Mouse (Mus musculus) liver, embryonic 16.5 days (tissue): ENCODE measurements around the gene Gm13101. TPM values are rescaled to one million over a fixed set of nuclear protein-coding genes. Genes with fewer than 3 reads are reported as not detected.
"Not testable (repeated sequence)": the region's sequence is repeated elsewhere in the genome, so short reads cannot be mapped to it uniquely, and the experiment has no call there.

ENCODE experiments used
- ATAC-seq: fragments of 200-750 bp; cut with Nextera tagmentation; 2 replicates; pipeline ENCODE4 v1.8.0; 2017; ENCODE audit warnings: low read depth, mild to moderate bottlenecking, moderate number of reproducible peaks, moderate library complexity
- H3K27ac ChIP-seq: fragments of 300-500 bp; sonication (generic); 2 replicates; pipeline ENCODE4 v1.5.1; 2014; ENCODE audit warnings: mild to moderate bottlenecking, low read length
- H3K27me3 ChIP-seq: fragments of 300-500 bp; sonication (generic); 2 replicates; pipeline ENCODE4 v1.6.1; 2014; ENCODE audit warnings: low read depth, low read length, mixed read lengths; ENCODE audit not compliant: control insufficient read depth, insufficient read depth
- H3K36me3 ChIP-seq: fragments of 300-500 bp; sonication (generic); 2 replicates; pipeline ENCODE4 v1.6.1; 2014; ENCODE audit warnings: mild to moderate bottlenecking; ENCODE audit not compliant: control insufficient read depth, insufficient read depth
- H3K4me1 ChIP-seq: fragments of 300-500 bp; sonication (generic); 2 replicates; pipeline ENCODE4 v1.6.1; 2014; ENCODE audit warnings: low read depth, low read length, mixed read lengths; ENCODE audit not compliant: control insufficient read depth
- H3K4me2 ChIP-seq: fragments of 300-500 bp; sonication (generic); 2 replicates; pipeline ENCODE4 v1.6.1; 2014; ENCODE audit warnings: low read depth, low read length, mixed read lengths
- H3K4me3 ChIP-seq: fragments of 300-500 bp; sonication (generic); 2 replicates; pipeline ENCODE4 v1.5.1; 2014; ENCODE audit warnings: low read depth, mild to moderate bottlenecking, low read length
- H3K9ac ChIP-seq: fragments of 300-500 bp; sonication (generic); 2 replicates; pipeline ENCODE4 v1.6.1; 2014; ENCODE audit warnings: low read depth, low read length
- H3K9me3 ChIP-seq: fragments of 300-500 bp; sonication (generic); replicated peaks from 2 replicates; pipeline ENCODE4 v1.6.1; 2016; ENCODE audit warnings: low read length; ENCODE audit not compliant: control insufficient read depth
- WGBS: fragments of 180-500 bp; shearing (Covaris S2); extraction: QIAGEN DNeasy Blood & Tissue Kit; methylation state at CpG from one replicate; pipeline ENCODE4 v1.1.7; 2014; ENCODE audit not compliant: insufficient replicate concordance; 5-methylcytosine and 5-hydroxymethylcytosine counted together
- polyA plus RNA-seq: library from polyadenylated mRNA; unstranded; fragments of >200 nt; fragmentation: Nextera tagmentation; extraction: Ambion mirVana; gene quantifications from 2 replicates; pipeline ENCODE4 v1.2.1, GENCODE M21; 2015

Gene Gm13101
- not detected in 2 replicates for polyA plus RNA-seq

DNA sequence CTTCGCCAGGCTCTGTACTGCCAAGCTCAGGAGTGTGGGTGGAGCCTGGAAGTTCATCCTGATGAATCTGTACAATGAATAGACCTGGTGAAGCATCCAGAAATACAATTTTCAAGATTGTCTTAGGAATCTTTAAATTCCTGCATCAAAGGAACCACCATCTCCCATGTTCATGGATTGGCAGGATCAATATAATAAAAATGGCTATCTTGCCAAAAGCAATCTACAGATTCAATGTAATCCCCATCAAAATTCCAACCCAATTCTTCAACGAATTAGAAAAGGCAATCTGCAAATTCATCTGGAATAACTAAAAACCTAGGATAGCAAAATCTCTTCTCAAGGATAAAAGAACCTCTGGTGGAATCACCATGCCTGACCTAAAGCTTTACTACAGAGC lies at the start of gene Gm13101:
Gm13101 (minus strand) TSS at position 101 of the 400 bp plus-strand sequence.
- not testable (repeated sequence) for ATAC-seq, H3K36me3 ChIP-seq, H3K4me3 ChIP-seq, H3K27ac ChIP-seq, H3K4me1 ChIP-seq, H3K4me2 ChIP-seq, H3K27me3 ChIP-seq, H3K9me3 ChIP-seq, H3K9ac ChIP-seq
- WGBS = 22% methylated on average over 2 of the region's 2 CpGs

DNA sequence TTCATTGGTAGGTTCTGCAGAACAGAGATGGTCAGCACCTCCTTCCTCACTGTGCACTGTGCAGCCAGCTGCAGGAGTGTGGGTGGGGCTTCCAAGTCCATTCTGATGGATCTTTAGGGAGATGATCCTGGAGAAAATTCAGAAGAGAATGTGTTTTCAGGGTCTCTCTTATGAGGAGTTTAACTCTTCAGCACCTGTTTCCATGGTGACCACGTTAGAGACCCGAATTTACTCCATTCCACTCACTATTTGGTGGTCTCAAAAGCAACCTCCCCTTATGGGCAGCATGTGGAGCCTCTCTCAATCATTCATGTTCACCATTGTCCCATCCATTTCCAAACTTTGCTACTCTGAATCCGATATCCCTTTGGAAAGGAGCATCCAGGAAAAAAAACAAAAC lies 27.5 kb upstream of the Gm13101 start, which contains the start of gene Pramef17:
Pramef17 (minus strand) TSS at position 101 of the 400 bp plus-strand sequence.
- not testable (repeated sequence) for H3K4me3 ChIP-seq, H3K9ac ChIP-seq, H3K36me3 ChIP-seq, H3K27me3 ChIP-seq, H3K4me2 ChIP-seq, ATAC-seq, H3K9me3 ChIP-seq, H3K27ac ChIP-seq, H3K4me1 ChIP-seq
- WGBS = 27% methylated on average over 3 of the region's 3 CpGs

DNA sequence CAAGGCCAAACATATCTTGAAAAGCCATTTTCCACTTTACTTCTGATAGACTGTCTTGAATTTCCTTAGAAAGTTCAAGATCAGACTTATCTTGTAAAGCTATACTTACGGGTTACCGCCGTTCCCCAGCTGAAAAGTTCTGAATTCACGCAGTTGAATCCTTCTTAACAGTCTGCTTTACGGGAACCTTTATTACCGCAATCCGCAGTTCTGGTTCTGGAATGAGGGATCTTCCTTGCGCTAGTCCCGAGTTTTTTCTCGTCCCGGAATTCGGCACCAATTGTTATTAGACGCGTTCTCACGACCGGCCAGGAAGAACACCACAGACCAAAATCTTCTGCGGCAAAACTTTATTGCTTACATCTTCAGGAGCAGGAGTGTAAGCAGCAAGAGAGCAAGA lies 21.4 kb upstream of the Gm13101 start:
- ATAC-seq = not testable (repeated sequence)

DNA sequence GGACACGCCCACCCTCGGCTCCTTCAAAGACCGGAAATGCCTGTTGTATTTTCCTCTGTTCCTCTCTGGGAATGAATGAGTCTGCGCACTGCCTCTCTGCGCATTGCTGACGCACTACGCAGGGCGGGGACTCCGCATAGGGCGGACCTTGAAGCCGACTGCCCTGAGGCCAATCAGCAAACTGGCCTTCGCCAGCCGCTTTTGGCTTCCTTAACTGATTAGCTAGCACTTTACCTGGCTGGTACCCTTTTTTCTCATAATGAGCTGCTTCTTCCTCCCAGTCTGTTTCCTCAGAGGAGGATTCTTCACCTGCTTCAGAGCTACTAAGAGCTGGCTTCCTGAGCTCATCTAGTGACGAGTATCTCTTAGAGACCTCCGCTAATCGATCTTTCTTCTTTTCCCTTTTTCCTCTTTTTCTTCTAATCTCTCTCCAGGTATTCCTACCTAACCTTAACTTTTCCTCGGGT lies 20.8 kb upstream of the Gm13101 start:
- H3K4me1 ChIP-seq, H3K36me3 ChIP-seq, H3K4me2 ChIP-seq, H3K27me3 ChIP-seq, H3K27ac ChIP-seq, ATAC-seq, H3K9me3 ChIP-seq, H3K9ac ChIP-seq, H3K4me3 ChIP-seq: not testable (repeated sequence)
- 81% methylated on average over 8 of the region's 17 CpGs for WGBS

More for the DNA sequence above, 21.4 kb upstream of the Gm13101 start:
- not testable (repeated sequence) for H3K9me3 ChIP-seq, H3K4me3 ChIP-seq, H3K36me3 ChIP-seq, H3K27me3 ChIP-seq, H3K9ac ChIP-seq, H3K4me1 ChIP-seq, H3K27ac ChIP-seq, H3K4me2 ChIP-seq
- WGBS = 87% methylated on average over 11 of the region's 17 CpGs

DNA sequence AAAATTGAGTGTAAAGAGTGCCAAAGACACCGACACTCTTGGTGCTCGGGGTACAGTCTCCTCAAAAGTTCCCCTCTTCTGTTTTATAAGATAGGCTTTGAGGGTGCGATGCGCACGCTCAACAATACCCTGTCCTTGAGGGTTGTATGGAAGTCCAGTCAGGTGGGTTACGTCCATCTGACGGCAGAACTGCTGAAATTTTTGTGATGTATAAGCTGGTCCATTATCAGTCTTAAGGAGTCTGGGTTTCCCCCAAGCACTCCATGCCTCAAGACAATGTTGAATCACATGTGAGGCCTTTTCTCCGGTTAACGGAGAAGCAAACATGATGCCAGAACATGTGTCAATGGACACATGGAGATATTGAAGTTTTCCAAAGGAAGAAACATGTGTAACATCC lies 19.0 kb upstream of the Gm13101 start:
- not testable (repeated sequence) for H3K9ac ChIP-seq, H3K9me3 ChIP-seq, H3K36me3 ChIP-seq, H3K4me3 ChIP-seq, H3K27me3 ChIP-seq, H3K4me2 ChIP-seq, H3K27ac ChIP-seq, ATAC-seq, H3K4me1 ChIP-seq
- WGBS = 91% methylated on average over 2 of the region's 9 CpGs

DNA sequence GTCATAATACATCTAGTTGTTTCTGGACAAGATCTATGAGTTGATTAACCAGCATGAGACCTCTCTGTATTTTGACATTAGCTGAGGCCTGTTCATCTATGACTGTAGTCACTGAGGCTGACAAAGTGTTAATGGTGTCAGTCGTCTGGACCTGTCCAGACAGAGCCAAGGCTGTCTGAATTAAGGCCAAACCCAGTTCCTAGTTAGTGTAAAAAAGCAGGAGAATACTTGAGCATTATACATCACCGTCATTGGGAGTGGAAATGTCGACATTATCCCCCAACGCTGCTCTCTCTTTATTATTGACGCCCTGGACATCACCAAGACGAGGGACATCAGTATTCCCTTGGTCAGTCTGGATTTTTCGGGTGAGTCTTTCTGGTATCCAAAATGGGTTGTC lies 18.4 kb upstream of the Gm13101 start:
- H3K4me2 ChIP-seq, H3K9ac ChIP-seq, H3K4me3 ChIP-seq, ATAC-seq, H3K9me3 ChIP-seq, H3K27ac ChIP-seq, H3K4me1 ChIP-seq, H3K27me3 ChIP-seq, H3K36me3 ChIP-seq: not testable (repeated sequence)
- no CpG with 5 or more reads among the region's 7 CpGs for WGBS

DNA sequence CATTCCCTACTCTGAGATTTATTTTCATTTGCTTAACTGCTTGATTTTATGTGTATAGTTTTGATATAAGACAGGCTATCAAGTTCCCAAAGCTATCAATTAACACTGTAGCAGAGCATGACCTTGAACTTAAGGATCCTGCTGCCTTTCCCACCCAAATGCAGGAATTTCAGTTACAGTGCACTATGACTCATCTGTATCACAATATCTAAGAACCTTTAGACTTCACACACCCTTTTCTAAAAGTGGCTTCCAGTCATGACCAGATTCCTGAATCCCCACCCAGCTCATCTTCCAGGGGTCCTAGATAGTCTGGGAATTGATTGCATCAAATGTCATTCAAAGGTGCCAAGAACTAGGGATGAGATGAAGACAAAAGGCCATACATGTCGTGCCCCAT lies 16.7 kb upstream of the Gm13101 start:
- H3K4me1 ChIP-seq, H3K9ac ChIP-seq: not testable (repeated sequence)
- no CpG with 5 or more reads among the region's 1 CpGs for WGBS

DNA sequence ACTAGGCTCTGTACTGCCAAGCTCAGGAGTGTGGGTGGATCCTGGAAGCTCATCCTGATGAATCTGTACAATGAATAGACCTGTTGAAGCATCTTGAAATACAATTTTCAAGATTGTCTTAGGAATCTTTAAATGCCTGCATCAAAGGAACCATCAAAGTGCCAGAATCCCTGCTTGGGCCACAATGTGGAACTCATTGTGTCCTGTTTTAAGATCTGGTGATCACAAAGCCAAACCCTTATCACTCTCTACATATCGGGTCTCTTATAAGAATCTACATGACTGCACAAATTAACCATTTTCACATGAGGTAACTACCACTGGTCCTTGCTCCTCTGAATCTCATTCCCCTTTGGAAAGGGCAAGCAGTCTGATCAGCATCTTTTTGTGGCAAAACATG lies 15.8 kb downstream of the Gm13101 start, which contains the start of gene Pramef25:
Pramef25 (minus strand) TSS at position 101 of the 400 bp plus-strand sequence.
- H3K4me2 ChIP-seq, H3K27ac ChIP-seq, H3K36me3 ChIP-seq, ATAC-seq, H3K27me3 ChIP-seq, H3K9me3 ChIP-seq, H3K4me1 ChIP-seq, H3K9ac ChIP-seq, H3K4me3 ChIP-seq: not testable (repeated sequence)
- 65% methylated on average over 1 of the region's 1 CpGs for WGBS

More for the DNA sequence above, 16.7 kb upstream of the Gm13101 start:
- not testable (repeated sequence) for H3K4me2 ChIP-seq, H3K9me3 ChIP-seq, H3K27me3 ChIP-seq, H3K36me3 ChIP-seq, H3K4me3 ChIP-seq, H3K27ac ChIP-seq, ATAC-seq
